8 mouse cellular contexts compared by ENCODE assay signal in the genomic region with DNA sequence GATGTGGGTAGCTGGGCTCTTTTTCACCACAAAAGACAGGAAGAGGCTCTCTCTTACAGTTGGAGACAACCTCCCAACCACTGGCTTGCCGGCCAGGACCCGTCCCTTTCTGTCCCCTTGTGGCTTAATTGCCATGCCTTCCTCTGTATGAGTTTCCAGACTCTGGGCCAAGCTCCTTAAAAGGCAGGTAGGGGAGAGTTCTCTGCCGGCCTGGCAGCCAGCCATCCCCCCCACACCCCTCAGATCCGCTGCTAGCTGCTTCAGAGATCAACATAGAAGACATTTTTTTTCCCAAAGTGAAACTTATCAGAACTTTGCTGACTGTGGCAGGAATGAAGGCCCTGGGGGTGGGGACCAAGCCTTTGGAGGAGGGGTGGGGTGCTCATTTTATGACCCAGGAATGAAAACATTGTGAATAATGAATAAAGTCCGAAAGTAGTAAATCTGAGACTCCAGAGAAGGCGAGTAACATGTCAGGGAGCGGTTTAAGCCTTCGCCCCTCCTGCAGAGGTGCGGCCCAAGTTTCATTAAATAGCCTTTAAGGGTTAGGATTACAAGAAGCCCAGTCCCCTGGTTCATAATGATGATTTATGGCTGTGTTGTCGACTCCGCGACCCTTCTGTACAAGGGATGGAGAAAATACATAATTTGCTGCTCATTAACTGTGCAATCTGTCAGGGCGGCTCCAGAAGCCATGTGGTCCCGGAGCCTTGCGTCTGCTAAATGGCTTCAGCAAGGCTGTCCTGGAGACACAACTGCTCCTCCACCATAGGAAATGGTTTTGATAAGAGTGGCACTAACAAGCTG. TPM values are rescaled to one million over a fixed set of nuclear protein-coding genes. Genes with fewer than 3 reads are reported as not detected.
A peak's percentile ranks its signal among the peaks of the same experiment; 100 is the strongest.
DNase-seq lines count a peak whose midpoint lies in the region; ATAC-seq lines count a peak whose summit lies in the region.

No protein-coding gene starts in this region.

- 0 out of 2 replicates have a peak, but pooled peaks have one; percentile 14 for ATAC-seq in embryonic facial prominence, embryonic 11.5 days (replicated peaks; ENCODE audit: insufficient number of reproducible peaks, low FRiP score, low TSS enrichment, low read depth)
- 0 out of 2 replicates have a peak, but pooled peaks have one; percentile 29 for ATAC-seq in heart, embryonic 13.5 days (ENCODE audit: extremely low read depth, insufficient number of reproducible peaks, low FRiP score, low TSS enrichment)
- ATAC-seq in kidney, embryonic 15.5 days (replicated peaks; ENCODE audit: low FRiP score), result peak; percentile 80
- 0 out of 2 replicates have a peak, but pooled peaks have one; percentile 23 for ATAC-seq in neural tube, embryonic 13.5 days (ENCODE audit: low read depth)

- H3K4me3 ChIP-seq in embryonic facial prominence, embryonic 11.5 days (ENCODE audit: low read depth, low read length), result no peak overlapping the region
- no peak overlapping the region for H3K4me3 ChIP-seq in heart, embryonic 13.5 days
- no peak overlapping the region for H3K4me3 ChIP-seq in kidney, embryonic 15.5 days (replicated peaks)
- H3K4me3 ChIP-seq in neural tube, embryonic 13.5 days, result no peak overlapping the region

- H3K9me3 ChIP-seq in embryonic facial prominence, embryonic 11.5 days (replicated peaks; ENCODE audit: control insufficient read depth, low read length), result no peaks in the 10 kb centered on the region
- H3K9me3 ChIP-seq in heart, embryonic 13.5 days, result no peaks in the 10 kb centered on the region
- no peaks in the 10 kb centered on the region for H3K9me3 ChIP-seq in kidney, embryonic 15.5 days (replicated peaks)
- no peaks in the 10 kb centered on the region for H3K9me3 ChIP-seq in neural tube, embryonic 13.5 days

- WGBS in embryonic facial prominence, embryonic 11.5 days, result 37% methylated on average over 15 of the region's 15 CpGs
- 49% methylated on average over 15 of the region's 15 CpGs for WGBS in heart, embryonic 13.5 days
- 18% methylated on average over 15 of the region's 15 CpGs for WGBS in kidney, embryonic 15.5 days
- 36% methylated on average over 15 of the region's 15 CpGs for WGBS in neural tube, embryonic 13.5 days

- H3K36me3 ChIP-seq in embryonic facial prominence, embryonic 11.5 days (replicated peaks; ENCODE audit: control insufficient read depth, insufficient read depth, low read depth, low read length), result peaks cover 5% of the 10 kb centered on the region
- peaks cover 21% of the 10 kb centered on the region for H3K36me3 ChIP-seq in heart, embryonic 13.5 days
- H3K36me3 ChIP-seq in kidney, embryonic 15.5 days, result peaks cover 25% of the 10 kb centered on the region
- H3K36me3 ChIP-seq in neural tube, embryonic 13.5 days, result peaks cover 19% of the 10 kb centered on the region

- H3K27ac ChIP-seq in embryonic facial prominence, embryonic 11.5 days (replicated peaks; ENCODE audit: low read depth, low read length), result peak overlapping the region; percentile 63; the same call in 1 of the 2 replicates
- peak overlapping the region; percentile 57 for H3K27ac ChIP-seq in heart, embryonic 13.5 days (replicated peaks)
- H3K27ac ChIP-seq in kidney, embryonic 15.5 days, result peak overlapping the region; percentile 78
- peak overlapping the region; percentile 56; the same call in 1 of the 2 replicates for H3K27ac ChIP-seq in neural tube, embryonic 13.5 days (replicated peaks)

- H3K4me2 ChIP-seq in embryonic facial prominence, embryonic 11.5 days (ENCODE audit: low read depth, low read length), result no peak overlapping the region
- peak overlapping the region; percentile 16; the same call in 1 of the 2 replicates for H3K4me2 ChIP-seq in heart, embryonic 13.5 days
- H3K4me2 ChIP-seq in kidney, embryonic 15.5 days, result peak overlapping the region; percentile 35
- no peak overlapping the region for H3K4me2 ChIP-seq in neural tube, embryonic 13.5 days

- DNase-seq in adrenal gland, postnatal 10 days, result peak; percentile 71
- DNase-seq in embryonic facial prominence, embryonic 11.5 days (ENCODE audit: low spot score), result no peak
- DNase-seq in left cerebral cortex, adult 9 months (ENCODE audit: low spot score in 2 of 2), result no peak
- no peak for DNase-seq in cerebellum, adult 18-20 months
- no peak for DNase-seq in right cerebral cortex, postnatal 4 days

- peaks cover 11% of the 10 kb centered on the region for H3K4me1 ChIP-seq in embryonic facial prominence, embryonic 11.5 days (ENCODE audit: control insufficient read depth, insufficient read depth, low read length)
- peaks cover 57% of the 10 kb centered on the region for H3K4me1 ChIP-seq in heart, embryonic 13.5 days
- H3K4me1 ChIP-seq in kidney, embryonic 15.5 days, result peaks cover 75% of the 10 kb centered on the region
- H3K4me1 ChIP-seq in neural tube, embryonic 13.5 days (replicated peaks), result peaks cover 57% of the 10 kb centered on the region

- H3K27me3 ChIP-seq in embryonic facial prominence, embryonic 11.5 days (ENCODE audit: control insufficient read depth, insufficient read depth, low read length), result no peaks in the 10 kb centered on the region
- H3K27me3 ChIP-seq in heart, embryonic 13.5 days (replicated peaks), result 0 out of 2 replicates have a peak, but pooled peaks cover 3% of the 10 kb centered on the region
- no peaks in the 10 kb centered on the region for H3K27me3 ChIP-seq in kidney, embryonic 15.5 days
- no peaks in the 10 kb centered on the region for H3K27me3 ChIP-seq in neural tube, embryonic 13.5 days

- no peak overlapping the region for H3K9ac ChIP-seq in embryonic facial prominence, embryonic 11.5 days (replicated peaks; ENCODE audit: low read length)
- 0 out of 2 replicates have a peak overlapping the region, but pooled peaks have one; percentile 38 for H3K9ac ChIP-seq in heart, embryonic 13.5 days
- H3K9ac ChIP-seq in kidney, embryonic 15.5 days, result no peak overlapping the region
- no peak overlapping the region for H3K9ac ChIP-seq in neural tube, embryonic 13.5 days

RNA-seq across cellular contexts. Expression of gene Plpp3, which starts 48.1 kb away (rescaled TPM):
- total RNA-seq in adrenal gland, postnatal 10 days (2021), result 100 to 1,000 TPM; 157 to 169 TPM
- polyA plus RNA-seq in embryonic facial prominence, embryonic 11.5 days (2014; fragmentation: Nextera tagmentation; extraction: Ambion mirVana), result 73.5 and 79.3 TPM in 2 replicates
- 30.9 and 31.2 TPM in 2 replicates for polyA plus RNA-seq in heart, embryonic 13.5 days (2015; fragmentation: Nextera tagmentation; extraction: Ambion mirVana)
- 58.2 and 65.5 TPM in 2 replicates for polyA plus RNA-seq in kidney, embryonic 15.5 days (2015; fragmentation: Nextera tagmentation; extraction: Ambion mirVana)
- 70.9 and 78.5 TPM in 2 replicates for polyA plus RNA-seq in neural tube, embryonic 13.5 days (2015; fragmentation: Nextera tagmentation; extraction: Ambion mirVana)

Comparison
In these comparisons a context has a peak if more than half of its experiments do, and no peak if none do; other contexts are left out.
1. ATAC-seq: peak in every context shown above with its lines; median percentile 80 in kidney, embryonic 15.5 days; 29 in heart, embryonic 13.5 days; 23 in neural tube, embryonic 13.5 days; 14 in embryonic facial prominence, embryonic 11.5 days.
2. H3K4me2 ChIP-seq: peak in heart, embryonic 13.5 days (single experiment) and kidney, embryonic 15.5 days (single experiment); none in embryonic facial prominence, embryonic 11.5 days (single experiment) and neural tube, embryonic 13.5 days (single experiment).
3. Peak in every context shown above with its lines, with median percentiles within 50 percentile points of each other: H3K27ac ChIP-seq.